Mouse (Mus musculus) urinary bladder, postnatal 25 days (tissue): ENCODE results near the gene 2010003K11Rik.

Experiments used
- DNase-seq: peaks from one replicate; pipeline ENCODE4 v3.0.0; 2022; ENCODE audit warnings: low spot score

Gene 2010003K11Rik

GRCm38 (mm10) chr19:4497263-4497973 lies 965 bp downstream of the 2010003K11Rik start:
- peak; percentile 68 for DNase-seq

- DNase-seq = no peak
Measured at GRCm38 (mm10) chr19:4496535-4497262, 1.7 kb downstream of the 2010003K11Rik start.

GRCm38 (mm10) chr19:4495814-4496213 lies 2.6 kb downstream of the 2010003K11Rik start:
- DNase-seq = no peak

GRCm38 (mm10) chr19:4494707-4495106 lies 3.7 kb downstream of the 2010003K11Rik start:
- DNase-seq = no peak

GRCm38 (mm10) chr19:4492526-4493296 lies 5.7 kb downstream of the 2010003K11Rik start:
- no peak for DNase-seq

- DNase-seq = no peak
Measured at GRCm38 (mm10) chr19:4491080-4491695, 7.2 kb downstream of the 2010003K11Rik start.

GRCm38 (mm10) chr19:4487877-4488276 lies 10.5 kb downstream of the 2010003K11Rik start:
- no peak for DNase-seq

GRCm38 (mm10) chr19:4485006-4485405 lies 13.4 kb downstream of the 2010003K11Rik start:
- no peak for DNase-seq

GRCm38 (mm10) chr19:4482111-4482859 lies 16.1 kb downstream of the 2010003K11Rik start:
- DNase-seq = no peak

- no peak for DNase-seq
Measured at GRCm38 (mm10) chr19:4481326-4481725, 17.1 kb downstream of the 2010003K11Rik start.

GRCm38 (mm10) chr19:4480041-4480440 lies 18.3 kb downstream of the 2010003K11Rik start:
- no peak for DNase-seq

GRCm38 (mm10) chr19:4478190-4478516 lies 20.2 kb downstream of the 2010003K11Rik start:
- no peak for DNase-seq

GRCm38 (mm10) chr19:4477345-4478189 lies 20.8 kb downstream of the 2010003K11Rik start, which contains the start of gene Syt12:
Syt12 (minus strand) TSS chr19:4477447.
- DNase-seq = peak; percentile 54

- DNase-seq = peak; percentile 30
Measured at GRCm38 (mm10) chr19:4476601-4477257, 21.7 kb downstream of the 2010003K11Rik start.

- no peak for DNase-seq
Measured at GRCm38 (mm10) chr19:4475224-4475925, 23.0 kb downstream of the 2010003K11Rik start.

GRCm38 (mm10) chr19:4474739-4475138 lies 23.6 kb downstream of the 2010003K11Rik start:
- no peak for DNase-seq

GRCm38 (mm10) chr19:4473549-4473948 lies 24.8 kb downstream of the 2010003K11Rik start:
- no peak for DNase-seq

- DNase-seq = no peak
Measured at GRCm38 (mm10) chr19:4468363-4468762, 30.0 kb downstream of the 2010003K11Rik start.

- DNase-seq = no peak
Measured at GRCm38 (mm10) chr19:4464666-4465065, 33.7 kb downstream of the 2010003K11Rik start.
